Mouse (Mus musculus): ENCODE measurements at regions not wholly inside any gene's neighbourhood (a gene's known extent, or its start where the extent isn't known, plus 50 kb on each side); places are given as distances from the start of the nearest gene placed in this dataset.

DNA sequence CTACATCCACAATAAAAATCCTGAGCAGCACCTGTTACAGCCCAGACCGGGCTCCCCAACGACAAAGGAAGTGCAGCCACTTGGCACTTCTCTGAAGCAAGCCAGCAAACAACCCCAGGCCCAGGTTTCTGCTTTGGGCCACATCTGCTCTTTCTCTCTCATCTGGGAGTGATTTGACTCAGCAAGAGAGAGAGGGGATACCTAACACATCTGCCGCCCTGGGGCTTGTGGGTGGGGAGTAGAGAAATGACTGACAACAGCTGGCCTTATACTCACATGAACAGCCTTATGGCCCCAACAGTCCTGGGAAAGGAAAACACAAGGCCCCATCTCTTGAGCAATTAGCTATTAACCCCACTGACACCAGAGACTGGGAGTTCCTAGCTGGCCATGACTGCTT lies 560.2 kb upstream of the Gm10131 start:
- Histone ChIP-seq H3K36me3 (ENCODE audit: control insufficient read depth in 1 of 2, insufficient read depth in 2 of 2, low read length in 2 of 2) (peaks cover 0 to 4% of the 10 kb centered on the region in 2 experiments; a peak in 1 of 4 replicates), H3K27me3 (ENCODE audit: control insufficient read depth in 1 of 2, insufficient read depth in 2 of 2, low read length in 2 of 2) (no peaks in the 10 kb centered on the region), H3K4me3 (ENCODE audit: control insufficient read depth in 1 of 2, insufficient read depth in 1 of 2, low read depth in 2 of 2, low read length in 2 of 2) (no peak overlapping the region), H3K27ac (ENCODE audit: control insufficient read depth, low read depth, low read length) (peak overlapping the region; percentile 42; the same call in 1 of the 2 replicates), H3K9me3 (replicated peaks; ENCODE audit: insufficient read depth, low read length) (no peaks in the 10 kb centered on the region), H3K79me2 (ENCODE audit: control insufficient read depth, insufficient read depth, low read length, poor library complexity) (no peaks in the 10 kb centered on the region), H3K4me1 (ENCODE audit: control insufficient read depth in 1 of 2, insufficient read depth in 2 of 2, low read length in 2 of 2) (0 out of 4 replicates have a peak, but pooled peaks cover 0 to 3% of the 10 kb centered on the region in 2 experiments), H3K9ac (ENCODE audit: control insufficient read depth, low read depth, low read length, poor library complexity, severe bottlenecking) (no peak overlapping the region)
- TF ChIP-seq TBP (IDR thresholded peaks at IDR 0.05; ENCODE audit: low read depth, low read length) = no peak
- no peak for TF ChIP-seq MYB (IDR thresholded peaks at IDR 0.05; ENCODE audit: low read depth, low read length)
- TF ChIP-seq NELFE (IDR thresholded peaks at IDR 0.05; ENCODE audit: low read depth, low read length) = no peak
- TF ChIP-seq ZC3H11A (IDR thresholded peaks at IDR 0.05; ENCODE audit: low read depth, low read length) = no peak
- TF ChIP-seq BHLHE40 (IDR thresholded peaks at IDR 0.05; ENCODE audit: borderline replicate concordance, low read depth, low read length) = no peak
- TF ChIP-seq KAT2A (conservative IDR thresholded peaks at IDR 0.05; ENCODE audit: low read depth, low read length) = no peak
- no peak for TF ChIP-seq ZMIZ1 (IDR thresholded peaks at IDR 0.05; ENCODE audit: low read depth, low read length)
- TF ChIP-seq TAL1 (IDR thresholded peaks at IDR 0.05; ENCODE audit: low read length) = no peak
- no peak for TF ChIP-seq ETS1 (IDR thresholded peaks at IDR 0.05; ENCODE audit: low read depth, low read length)
- TF ChIP-seq GATA1 (IDR thresholded peaks at IDR 0.05; ENCODE audit: low read depth, low read length) = no peak
- TF ChIP-seq E2F4 (IDR thresholded peaks at IDR 0.05; ENCODE audit: borderline replicate concordance, low read depth, low read length) = no peak
- TF ChIP-seq MEF2A (IDR thresholded peaks at IDR 0.05; ENCODE audit: extremely low read depth, insufficient replicate concordance, low read depth, low read length, poor library complexity, severe bottlenecking) = no peak
- TF ChIP-seq POLR2AphosphoS5 (IDR thresholded peaks at IDR 0.05; ENCODE audit: borderline replicate concordance, low read depth, low read length) = no peak
- TF ChIP-seq TCF12 (IDR thresholded peaks at IDR 0.05; ENCODE audit: low read depth, low read length) = no peak
- TF ChIP-seq CHD1 (IDR thresholded peaks at IDR 0.05; ENCODE audit: low read depth, low read length) = no peak
- DNase-seq (ENCODE audit: low read depth, low spot score) = peak; percentile 3

DNA sequence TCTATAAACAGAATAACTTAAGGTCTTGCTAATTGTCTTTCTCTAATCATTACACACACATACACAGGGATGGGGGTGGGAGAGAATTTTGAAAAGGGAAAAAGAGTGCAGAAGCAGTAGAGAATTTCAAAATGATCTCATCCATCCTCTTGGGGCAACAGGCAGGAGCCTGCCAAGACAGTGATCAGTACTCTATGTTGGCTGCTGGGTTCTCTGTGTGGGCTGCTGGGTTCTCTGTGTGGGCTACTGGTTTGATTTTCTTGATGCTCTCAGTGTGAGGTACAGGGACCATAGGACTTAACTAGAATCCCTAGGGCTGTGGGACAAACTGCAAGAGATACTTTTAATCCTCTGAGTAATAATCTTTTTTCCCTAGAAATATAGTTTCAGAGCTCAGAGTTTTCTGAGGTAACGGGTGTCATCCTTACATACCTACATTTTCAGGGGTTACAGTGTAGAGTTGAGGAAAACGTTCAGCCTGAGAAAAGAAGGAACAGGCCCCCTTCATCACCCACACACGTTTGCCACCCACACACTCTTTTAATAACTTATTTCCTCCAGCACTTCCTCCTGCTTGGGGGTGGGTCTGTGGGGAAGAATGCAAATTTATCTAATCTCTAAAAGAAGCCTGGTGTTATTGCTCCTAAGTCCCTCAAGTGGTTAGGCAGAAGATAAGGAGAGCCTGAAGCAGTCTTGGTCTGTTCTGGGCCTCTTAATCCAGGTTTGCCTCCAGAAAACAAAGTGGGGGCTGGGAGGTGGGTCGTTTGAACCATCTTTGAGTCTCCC lies 559.6 kb upstream of the Gm10131 start:
- Histone ChIP-seq H3K36me3 (ENCODE audit: control insufficient read depth in 1 of 2, insufficient read depth in 2 of 2, low read length in 2 of 2) (peaks cover 0 to 4% of the 10 kb centered on the region in 2 experiments; a peak in 1 of 4 replicates), H3K79me2 (ENCODE audit: control insufficient read depth, insufficient read depth, low read length, poor library complexity) (no peaks in the 10 kb centered on the region), H3K4me1 (ENCODE audit: control insufficient read depth in 1 of 2, insufficient read depth in 2 of 2, low read length in 2 of 2) (0 out of 4 replicates have a peak, but pooled peaks cover 0 to 3% of the 10 kb centered on the region in 2 experiments), H3K9ac (ENCODE audit: control insufficient read depth, low read depth, low read length, poor library complexity, severe bottlenecking) (no peak overlapping the region), H3K9me3 (replicated peaks; ENCODE audit: insufficient read depth, low read length) (no peaks in the 10 kb centered on the region), H3K27ac (ENCODE audit: control insufficient read depth, low read depth, low read length) (peak overlapping the region; percentile 42; the same call in 1 of the 2 replicates), H3K4me3 (ENCODE audit: control insufficient read depth in 1 of 2, insufficient read depth in 1 of 2, low read depth in 2 of 2, low read length in 2 of 2) (no peak overlapping the region), H3K27me3 (ENCODE audit: control insufficient read depth in 1 of 2, insufficient read depth in 2 of 2, low read length in 2 of 2) (no peaks in the 10 kb centered on the region)
- peak; percentile 32 for DNase-seq (ENCODE audit: low read depth, low spot score)
- TF ChIP-seq SIN3A (IDR thresholded peaks at IDR 0.05; ENCODE audit: low read length) (no peak), HCFC1 (IDR thresholded peaks at IDR 0.05; ENCODE audit: low read depth, low read length) (no peak), CTCF (IDR thresholded peaks at IDR 0.05 in 2 of 3, conservative IDR thresholded peaks at IDR 0.05 in 1 of 3; ENCODE audit: control insufficient read depth in 1 of 3, insufficient read depth in 1 of 3, low read depth in 2 of 3, low read length in 3 of 3, poor library complexity in 1 of 3, severe bottlenecking in 1 of 3) (no peak), POLR2AphosphoS5 (IDR thresholded peaks at IDR 0.05; ENCODE audit: borderline replicate concordance, low read depth, low read length) (no peak), NELFE (IDR thresholded peaks at IDR 0.05; ENCODE audit: low read depth, low read length) (no peak), TBP (IDR thresholded peaks at IDR 0.05; ENCODE audit: low read depth, low read length) (no peak), EP300 (IDR thresholded peaks at IDR 0.05; ENCODE audit: low read depth in 1 of 2, low read length in 2 of 2) (peak in 1 of 2 experiments; percentile 17; a peak in 1 of 4 replicates)

All from MEL (cell line).